Mouse (Mus musculus) erythroblast, embryonic 14.5 days (primary cell): ENCODE results near the gene Eif4enif1.
"Not testable (repeated sequence)": the region's sequence is repeated elsewhere in the genome, so short reads cannot be mapped to it uniquely, and the experiment has no call there.

Source experiments
- GATA1 ChIP-seq: IDR thresholded peaks from 2 replicates; pipeline ENCODE4 v1.6.1; 2012; ENCODE audit warnings: low read length, inconsistent platforms, mixed read lengths
- TAL1 ChIP-seq: IDR thresholded peaks from 3 replicates; pipeline ENCODE4 v1.6.1; 2012; ENCODE audit warnings: low read length, inconsistent platforms, mixed read lengths

DNA sequence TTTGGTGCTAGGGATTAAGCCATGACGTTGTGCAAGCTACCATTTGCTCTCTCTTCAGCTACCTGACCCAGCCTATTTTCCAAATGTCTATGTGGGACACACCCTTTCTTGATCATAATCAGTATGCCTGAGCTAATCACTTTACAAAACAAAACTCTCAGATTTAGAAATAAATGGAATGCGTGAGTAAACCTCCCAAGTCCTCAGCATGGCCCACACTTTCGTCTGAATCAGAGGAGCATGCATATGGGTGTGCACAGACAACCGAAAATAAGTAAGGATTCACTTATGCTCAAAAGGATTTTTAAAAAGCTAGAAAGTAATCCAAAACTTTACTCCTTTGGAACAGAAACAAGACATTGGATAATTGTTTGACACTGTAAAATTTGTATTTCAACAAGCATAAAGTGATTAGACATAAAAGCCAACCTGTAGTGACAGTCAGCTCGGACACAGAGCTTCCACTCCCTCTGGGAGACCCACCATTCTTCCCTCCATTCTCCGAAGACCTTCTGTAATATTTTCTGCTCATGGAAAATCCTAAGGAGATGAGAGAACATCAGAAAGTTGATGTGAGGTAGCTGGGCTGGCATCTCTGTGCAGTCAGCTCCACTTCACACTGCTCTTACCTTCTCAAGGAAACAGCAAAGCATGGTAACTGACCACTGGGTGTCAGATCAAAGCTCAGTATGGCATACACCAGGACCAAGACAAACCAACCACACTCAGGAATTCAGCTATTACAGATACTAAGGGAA lies 23.0 kb upstream of the Eif4enif1 start:
- not testable (repeated sequence) for TF ChIP-seq GATA1, TAL1
